Mouse (Mus musculus): ENCODE results near the gene Tlr11. TPM values are rescaled to one million over a fixed set of nuclear protein-coding genes. Genes with fewer than 3 reads are reported as not detected.

Gene Tlr11
- 0.04 TPM in 1 of 2 replicates, not detected in the other for polyA plus RNA-seq (2015; fragmentation: Nextera tagmentation; extraction: Ambion mirVana)

DNA sequence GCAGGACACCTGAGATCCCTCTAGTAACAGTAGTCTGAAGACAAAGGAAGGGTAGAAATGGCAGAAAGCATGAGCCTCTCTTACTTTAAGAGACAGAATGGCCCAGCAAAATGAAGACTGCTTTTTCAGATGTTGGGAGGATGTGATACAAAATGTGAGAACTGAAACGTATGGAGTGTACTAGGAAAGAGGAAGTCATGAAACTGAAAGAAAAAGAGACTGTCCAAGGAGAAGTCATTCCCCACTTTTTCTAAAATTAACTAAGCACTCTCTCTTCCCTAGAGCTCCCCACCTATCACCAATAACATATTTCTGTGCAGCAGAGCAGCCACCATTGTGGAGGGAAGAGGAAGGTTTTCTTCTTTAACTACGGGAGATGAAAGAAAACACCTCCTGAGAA lies at the start of gene Tlr11:
TSS of gene Tlr11 (plus strand) at position 322 of the 400 bp plus-strand sequence.
- Histone ChIP-seq H3K4me1 (ENCODE audit: insufficient read depth, low read depth, low read length) (no peaks in the 10 kb centered on the region), H3K9ac (replicated peaks; ENCODE audit: low read depth) (no peak within 1 kb of the TSS), H3K36me3 (ENCODE audit: insufficient read depth, low read length) (no peaks in the 10 kb centered on the region), H3K4me3 (ENCODE audit: low read depth, low read length) (no peak within 1 kb of the TSS), H3K4me2 (replicated peaks; ENCODE audit: low read depth, low read length) (no peak within 1 kb of the TSS), H3K27me3 (replicated peaks; ENCODE audit: insufficient read depth, low read length) (no peaks in the 10 kb centered on the region), H3K9me3 (ENCODE audit: low read length) (no peaks in the 10 kb centered on the region), H3K27ac (ENCODE audit: low read length) (no peak within 1 kb of the TSS)
- no peak for DNase-seq (ENCODE audit: low spot score)
- WGBS, result 71% methylated on average over 2 of the region's 2 CpGs
- TF ChIP-seq EP300 (IDR thresholded peaks at IDR 0.05), result no peak
- TF ChIP-seq CTCF (IDR thresholded peaks at IDR 0.05), result no peak
- no peak for ATAC-seq

DNA sequence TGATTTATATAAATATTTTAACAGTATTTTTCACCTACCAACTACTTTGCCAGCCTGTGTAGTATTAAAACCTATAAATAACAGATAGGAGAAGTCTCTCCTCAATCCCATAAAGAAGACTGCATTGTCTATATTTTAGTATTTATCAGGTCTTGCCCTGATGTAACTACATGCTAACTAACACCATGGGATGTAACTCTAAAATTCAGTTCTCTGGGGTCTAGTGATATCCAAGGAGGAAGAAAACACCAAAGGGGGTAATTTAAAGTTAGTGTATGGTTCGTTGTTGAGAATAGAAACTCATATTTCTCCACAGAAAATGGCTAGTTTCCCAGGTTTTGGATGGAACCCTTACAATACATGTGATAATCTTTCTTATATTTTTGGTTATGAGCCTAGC lies 31.1 kb upstream of the Tlr11 start, which contains the start of gene Olfr734:
TSS of gene Olfr734 (minus strand) at position 101 of the 400 bp plus-strand sequence.
- DNase-seq (ENCODE audit: low spot score), result no peak
- Histone ChIP-seq H3K36me3 (ENCODE audit: insufficient read depth, low read length) (no peaks in the 10 kb centered on the region), H3K27me3 (replicated peaks; ENCODE audit: insufficient read depth, low read length) (no peaks in the 10 kb centered on the region), H3K4me2 (replicated peaks; ENCODE audit: low read depth, low read length) (no peak within 1 kb of the TSS), H3K4me3 (ENCODE audit: low read depth, low read length) (no peak within 1 kb of the TSS), H3K4me1 (ENCODE audit: insufficient read depth, low read depth, low read length) (no peaks in the 10 kb centered on the region), H3K9ac (replicated peaks; ENCODE audit: low read depth) (no peak within 1 kb of the TSS), H3K27ac (ENCODE audit: low read length) (no peak within 1 kb of the TSS), H3K9me3 (ENCODE audit: low read length) (no peaks in the 10 kb centered on the region)
- no peak for ATAC-seq
- TF ChIP-seq EP300 (IDR thresholded peaks at IDR 0.05), result no peak
- TF ChIP-seq CTCF (IDR thresholded peaks at IDR 0.05), result no peak
- 36% methylated on average over 1 of the region's 1 CpGs for WGBS

DNA sequence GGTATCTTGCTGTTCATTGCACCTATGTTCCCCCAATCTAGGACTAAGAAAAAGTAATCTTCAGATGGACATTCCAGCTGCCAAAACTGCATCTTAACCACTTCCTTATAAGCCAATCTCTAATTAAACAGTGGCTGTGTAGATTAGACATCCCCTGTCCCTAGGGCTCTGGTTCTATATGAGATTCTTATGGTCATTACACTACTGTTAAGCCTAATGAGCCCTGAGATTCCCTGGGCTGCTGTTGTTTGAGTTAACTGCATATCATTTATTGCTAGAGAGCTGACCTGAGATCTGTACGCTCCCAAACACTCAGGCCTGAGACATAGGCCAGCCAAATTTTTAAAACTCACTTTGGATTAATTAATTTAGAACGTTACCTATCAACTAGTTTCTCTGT lies 8.9 kb upstream of the Tlr11 start, which contains the start of gene Olfr735:
TSS of gene Olfr735 (minus strand) at position 77 of the 400 bp plus-strand sequence.
- ATAC-seq (no peak), DNase-seq (ENCODE audit: low spot score) (no peak)
- no peak for TF ChIP-seq EP300 (IDR thresholded peaks at IDR 0.05)
- TF ChIP-seq CTCF (IDR thresholded peaks at IDR 0.05), result no peak
- Histone ChIP-seq H3K4me3 (ENCODE audit: low read depth, low read length) (no peak within 1 kb of the TSS), H3K9me3 (ENCODE audit: low read length) (no peaks in the 10 kb centered on the region), H3K4me2 (replicated peaks; ENCODE audit: low read depth, low read length) (no peak within 1 kb of the TSS), H3K36me3 (ENCODE audit: insufficient read depth, low read length) (no peaks in the 10 kb centered on the region), H3K27me3 (replicated peaks; ENCODE audit: insufficient read depth, low read length) (no peaks in the 10 kb centered on the region), H3K27ac (ENCODE audit: low read length) (no peak within 1 kb of the TSS), H3K9ac (replicated peaks; ENCODE audit: low read depth) (no peak within 1 kb of the TSS), H3K4me1 (ENCODE audit: insufficient read depth, low read depth, low read length) (no peaks in the 10 kb centered on the region)
- WGBS, result 68% methylated on average over 2 of the region's 2 CpGs

DNA sequence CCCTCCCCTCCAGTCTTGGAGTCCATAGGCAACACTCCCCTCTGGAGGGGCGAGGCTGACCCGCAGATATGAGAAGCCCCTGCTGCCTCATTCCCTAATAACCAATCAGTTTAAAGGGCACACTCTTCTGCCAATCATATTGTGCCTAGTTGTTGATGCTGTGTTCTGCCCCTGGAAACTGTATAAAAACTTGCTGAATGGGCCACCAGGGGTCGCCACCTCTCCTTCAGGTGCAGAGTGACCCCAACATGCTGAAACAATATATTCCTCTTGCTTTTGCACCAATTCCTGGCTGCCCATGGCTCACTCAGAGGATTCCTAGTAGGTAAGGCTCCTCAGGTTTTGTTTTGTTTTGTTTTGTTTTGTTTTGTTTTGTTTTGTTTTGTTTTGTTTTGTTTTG lies 5.3 kb upstream of the Tlr11 start:
- DNase-seq (ENCODE audit: low spot score), result no peak
- Histone ChIP-seq H3K4me1 (ENCODE audit: insufficient read depth, low read depth, low read length) (no peaks in the 10 kb centered on the region), H3K27me3 (replicated peaks; ENCODE audit: insufficient read depth, low read length) (no peaks in the 10 kb centered on the region), H3K4me2 (replicated peaks; ENCODE audit: low read depth, low read length) (no peak overlapping the region), H3K9ac (replicated peaks; ENCODE audit: low read depth) (no peak overlapping the region), H3K9me3 (ENCODE audit: low read length) (no peaks in the 10 kb centered on the region), H3K36me3 (ENCODE audit: insufficient read depth, low read length) (no peaks in the 10 kb centered on the region), H3K4me3 (ENCODE audit: low read depth, low read length) (no peak overlapping the region), H3K27ac (ENCODE audit: low read length) (no peak overlapping the region)
- TF ChIP-seq EP300 (IDR thresholded peaks at IDR 0.05), result no peak
- 0 out of 2 replicates have a peak, but pooled peaks have one; percentile 8 for TF ChIP-seq CTCF (IDR thresholded peaks at IDR 0.05)
- ATAC-seq, result no peak
- 31% methylated on average over 3 of the region's 3 CpGs for WGBS

DNA sequence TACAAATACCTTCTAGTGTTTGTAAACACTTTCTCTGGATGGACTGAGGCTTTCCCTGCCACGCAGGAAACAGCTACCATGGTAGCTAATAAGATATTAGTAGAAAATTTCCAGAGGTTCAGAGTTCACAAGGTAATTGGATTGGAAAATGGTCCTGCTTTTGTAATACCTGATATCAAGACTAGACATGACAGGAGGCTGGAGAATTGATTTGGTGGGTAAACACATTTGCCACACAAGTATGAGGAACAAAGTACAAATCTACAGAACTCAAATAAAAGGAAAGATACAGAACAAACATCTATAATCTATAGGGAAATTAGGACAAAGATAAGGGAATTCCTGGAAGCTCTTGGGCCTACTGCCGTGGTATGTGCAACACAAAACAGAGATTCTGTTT lies 989 bp upstream of the Tlr11 start:
- no peaks in the 10 kb centered on the region for H3K36me3 ChIP-seq (ENCODE audit: insufficient read depth, low read length)
- TF ChIP-seq EP300 (IDR thresholded peaks at IDR 0.05) (no peak), CTCF (IDR thresholded peaks at IDR 0.05) (no peak)
- no peak for ATAC-seq
- H3K27me3 ChIP-seq (replicated peaks; ENCODE audit: insufficient read depth, low read length), result no peaks in the 10 kb centered on the region
- no peak for DNase-seq (ENCODE audit: low spot score)
- 45% methylated on average over 2 of the region's 2 CpGs for WGBS
- H3K9me3 ChIP-seq (ENCODE audit: low read length), result no peaks in the 10 kb centered on the region
- no peak overlapping the region for H3K4me2 ChIP-seq (replicated peaks; ENCODE audit: low read depth, low read length)
- no peaks in the 10 kb centered on the region for H3K4me1 ChIP-seq (ENCODE audit: insufficient read depth, low read depth, low read length)
- no peak overlapping the region for H3K27ac ChIP-seq (ENCODE audit: low read length)
- no peak overlapping the region for H3K9ac ChIP-seq (replicated peaks; ENCODE audit: low read depth)
- no peak overlapping the region for H3K4me3 ChIP-seq (ENCODE audit: low read depth, low read length)

DNA sequence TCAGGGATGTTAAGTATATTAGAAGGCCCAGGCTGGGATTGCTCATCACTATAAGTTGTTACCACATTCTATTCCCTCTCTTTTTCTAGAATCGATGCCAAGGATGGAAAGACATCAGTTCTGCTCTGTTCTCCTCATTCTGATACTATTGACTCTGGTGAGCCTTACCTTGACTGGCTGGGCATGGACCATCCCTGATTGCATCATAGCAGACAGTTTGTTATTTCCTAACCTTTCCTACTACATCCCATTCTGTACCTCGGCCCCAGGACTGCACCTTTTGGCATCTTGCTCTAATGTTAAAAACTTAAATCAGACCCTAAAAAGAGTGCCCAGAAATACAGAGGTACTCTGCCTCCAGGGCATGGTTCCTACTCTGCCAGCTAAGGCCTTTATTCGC lies 2.8 kb downstream of the Tlr11 start:
- Histone ChIP-seq H3K9ac (replicated peaks; ENCODE audit: low read depth) (no peak overlapping the region), H3K27me3 (replicated peaks; ENCODE audit: insufficient read depth, low read length) (no peaks in the 10 kb centered on the region), H3K4me1 (ENCODE audit: insufficient read depth, low read depth, low read length) (no peaks in the 10 kb centered on the region), H3K9me3 (ENCODE audit: low read length) (no peaks in the 10 kb centered on the region), H3K27ac (ENCODE audit: low read length) (no peak overlapping the region), H3K36me3 (ENCODE audit: insufficient read depth, low read length) (no peaks in the 10 kb centered on the region), H3K4me3 (ENCODE audit: low read depth, low read length) (no peak overlapping the region), H3K4me2 (replicated peaks; ENCODE audit: low read depth, low read length) (no peak overlapping the region)
- ATAC-seq, result no peak
- TF ChIP-seq CTCF (IDR thresholded peaks at IDR 0.05) (no peak), EP300 (IDR thresholded peaks at IDR 0.05) (no peak)
- DNase-seq (ENCODE audit: low spot score), result no peak
- 76% methylated on average over 3 of the region's 3 CpGs for WGBS

DNA sequence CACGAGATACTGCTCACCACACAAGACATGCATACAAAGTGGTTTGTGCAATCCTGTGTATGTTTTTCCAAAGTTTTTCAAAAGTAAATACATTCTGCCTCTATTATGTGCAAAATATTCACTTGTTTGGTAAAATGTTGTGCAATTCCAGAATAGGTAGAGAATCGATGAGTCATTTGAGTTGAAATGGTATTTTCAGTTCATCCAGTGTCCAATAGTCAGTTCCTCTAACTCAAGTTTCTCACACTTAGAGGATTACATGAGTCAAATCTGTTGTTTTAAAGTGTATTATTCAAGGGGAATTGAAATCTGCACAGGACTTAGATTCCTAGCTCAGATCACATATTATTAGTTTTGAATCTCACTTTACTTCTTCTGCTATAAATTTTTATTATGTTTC lies 5.8 kb downstream of the Tlr11 start:
- no peak for DNase-seq (ENCODE audit: low spot score)
- no peak overlapping the region for H3K4me3 ChIP-seq (ENCODE audit: low read depth, low read length)
- H3K4me2 ChIP-seq (replicated peaks; ENCODE audit: low read depth, low read length), result no peak overlapping the region
- H3K27me3 ChIP-seq (replicated peaks; ENCODE audit: insufficient read depth, low read length), result no peaks in the 10 kb centered on the region
- H3K4me1 ChIP-seq (ENCODE audit: insufficient read depth, low read depth, low read length), result no peaks in the 10 kb centered on the region
- H3K9me3 ChIP-seq (ENCODE audit: low read length), result no peaks in the 10 kb centered on the region
- TF ChIP-seq EP300 (IDR thresholded peaks at IDR 0.05) (no peak), CTCF (IDR thresholded peaks at IDR 0.05) (no peak)
- WGBS, result 73% methylated on average over 2 of the region's 2 CpGs
- no peaks in the 10 kb centered on the region for H3K36me3 ChIP-seq (ENCODE audit: insufficient read depth, low read length)
- no peak for ATAC-seq
- no peak overlapping the region for H3K9ac ChIP-seq (replicated peaks; ENCODE audit: low read depth)
- no peak overlapping the region for H3K27ac ChIP-seq (ENCODE audit: low read length)
